Mouse (Mus musculus): ENCODE measurements around the gene Phf21a.

Phf21a gene

GRCm38 (mm10) chr2:92360893-92361292 lies 268.0 kb downstream of the Phf21a start:
- no peak for DNase-seq (ENCODE audit: low spot score in 2 of 2)

- DNase-seq (ENCODE audit: low spot score in 2 of 2): no peak
Measured at GRCm38 (mm10) chr2:92361795-92362194, 268.9 kb downstream of the Phf21a start.

- DNase-seq (ENCODE audit: low spot score in 2 of 2): no peak
Measured at GRCm38 (mm10) chr2:92362571-92363228, 269.8 kb downstream of the Phf21a start.

- DNase-seq (ENCODE audit: low spot score in 2 of 2): no peak
Measured at GRCm38 (mm10) chr2:92364086-92364485, 271.2 kb downstream of the Phf21a start.

GRCm38 (mm10) chr2:92365568-92365967 lies 272.7 kb downstream of the Phf21a start:
- DNase-seq (ENCODE audit: low spot score in 2 of 2): no peak

- no peak for DNase-seq (ENCODE audit: low spot score in 2 of 2)
Measured at GRCm38 (mm10) chr2:92367383-92368029, 274.6 kb downstream of the Phf21a start.

GRCm38 (mm10) chr2:92370375-92370774 lies 277.5 kb downstream of the Phf21a start:
- DNase-seq (ENCODE audit: low spot score in 2 of 2): peak in 1 of 2 experiments; percentile 38

- peak in 1 of 2 experiments; percentile 53 for DNase-seq (ENCODE audit: low spot score in 2 of 2)
Measured at GRCm38 (mm10) chr2:92370821-92371805, 278.2 kb downstream of the Phf21a start.

GRCm38 (mm10) chr2:92371971-92372690 lies 279.2 kb downstream of the Phf21a start:
- DNase-seq (ENCODE audit: low spot score in 2 of 2): peak in 1 of 2 experiments; percentile 35

GRCm38 (mm10) chr2:92372767-92373436 lies 280.0 kb downstream of the Phf21a start:
- DNase-seq (ENCODE audit: low spot score in 2 of 2): peak in 1 of 2 experiments; percentile 43

- no peak for DNase-seq (ENCODE audit: low spot score in 2 of 2)
Measured at GRCm38 (mm10) chr2:92373437-92373813, 280.5 kb downstream of the Phf21a start.

GRCm38 (mm10) chr2:92374514-92374913 lies 281.6 kb downstream of the Phf21a start, which contains the start of the genes Pex16 and Large2:
Gene Pex16, plus strand, starts transcription at chr2:92374676.
Gene Large2, minus strand, starts transcription at chr2:92374869.
- peak; percentile 74 to 81 for DNase-seq (ENCODE audit: low spot score in 2 of 2)

GRCm38 (mm10) chr2:92375099-92375623 lies 282.2 kb downstream of the Phf21a start:
- DNase-seq (ENCODE audit: low spot score in 2 of 2): peak; percentile 97 to 99

GRCm38 (mm10) chr2:92375788-92376187 lies 282.9 kb downstream of the Phf21a start:
- DNase-seq (ENCODE audit: low spot score in 2 of 2): no peak

- no peak for DNase-seq (ENCODE audit: low spot score in 2 of 2)
Measured at GRCm38 (mm10) chr2:92376300-92376699, 283.4 kb downstream of the Phf21a start.

GRCm38 (mm10) chr2:92377320-92377719 lies 284.4 kb downstream of the Phf21a start:
- no peak for DNase-seq (ENCODE audit: low spot score in 2 of 2)

GRCm38 (mm10) chr2:92379783-92380494 lies 287.0 kb downstream of the Phf21a start:
- no peak for DNase-seq (ENCODE audit: low spot score in 2 of 2)

- no peak for DNase-seq (ENCODE audit: low spot score in 2 of 2)
Measured at GRCm38 (mm10) chr2:92380495-92381050, 287.7 kb downstream of the Phf21a start.

GRCm38 (mm10) chr2:92381161-92381560 lies 288.2 kb downstream of the Phf21a start:
- DNase-seq (ENCODE audit: low spot score in 2 of 2): no peak

All from right cerebral cortex, postnatal 10 days (tissue).